Comparison of ENCODE assay signal across 36 mouse cellular contexts in the genomic region with DNA sequence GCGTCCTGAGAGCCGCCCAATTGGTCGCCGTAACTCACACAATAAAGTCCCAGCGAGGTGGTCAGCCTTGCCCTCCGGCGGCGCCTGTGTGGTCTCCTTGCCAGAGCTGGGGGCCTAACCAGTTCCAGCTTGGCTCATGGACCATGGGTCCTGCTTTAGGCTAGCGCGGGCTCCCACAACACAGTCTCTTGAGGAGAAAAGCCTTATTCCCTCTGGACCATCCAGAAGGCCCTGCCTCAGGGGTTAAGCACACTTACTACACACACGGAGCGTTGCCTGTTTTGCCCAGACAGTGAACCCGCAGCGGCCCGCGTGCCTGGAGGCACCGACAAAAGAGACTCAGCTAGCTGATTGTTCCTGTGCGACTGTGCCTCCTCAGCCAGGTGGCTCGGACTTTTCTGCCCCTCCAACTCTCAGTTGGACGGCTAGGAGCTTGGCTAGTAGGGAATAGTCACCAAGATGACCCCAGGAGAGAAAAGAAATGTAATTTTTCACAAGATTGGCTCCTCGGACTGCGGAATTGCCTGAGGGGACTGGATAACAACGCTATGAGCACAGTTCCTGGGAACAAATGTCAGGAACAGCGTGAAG. TPM values are rescaled to one million over a fixed set of nuclear protein-coding genes. Genes with fewer than 3 reads are reported as not detected.
DNase-seq lines count a peak whose midpoint lies in the region; ATAC-seq lines count a peak whose summit lies in the region.
"Had no signal": no experiment of that assay in that cellular context is flagged by ENCODE, and none has a peak within 500 bp of the region (broad histone marks: within the 10 kb centered on the region; RNA-seq: fewer than 3 reads in every experiment).

No protein-coding gene starts in this region.

- WGBS in hindbrain, embryonic 10.5 days = 2% methylated on average over 24 of the region's 24 CpGs
- WGBS in hindbrain, embryonic 12.5 days = 1% methylated on average over 24 of the region's 24 CpGs
- WGBS in neural tube, embryonic 12.5 days = under 1% methylated on average over 24 of the region's 24 CpGs
- 3% methylated on average over 24 of the region's 24 CpGs for WGBS in neural tube, embryonic 15.5 days
- WGBS in limb, embryonic 11.5 days = under 1% methylated on average over 24 of the region's 24 CpGs

- H3K27ac ChIP-seq in hindbrain, embryonic 10.5 days = no peak overlapping the region
- H3K27ac ChIP-seq in hindbrain, embryonic 12.5 days = no peak overlapping the region
- no peak overlapping the region for H3K27ac ChIP-seq in neural tube, embryonic 12.5 days
- no peak overlapping the region for H3K27ac ChIP-seq in neural tube, embryonic 15.5 days (replicated peaks)
- H3K27ac ChIP-seq in limb, embryonic 11.5 days (replicated peaks; ENCODE audit: low read depth, low read length) = peak overlapping the region; percentile 90
- H3K27ac ChIP-seq: gastrocnemius, adult 2 months; heart, embryonic 13.5 days; hindbrain, embryonic 13.5 days; liver, embryonic 13.5 days; midbrain, embryonic 15.5 days; stomach, postnatal 0 days had no signal

- H3K27me3 ChIP-seq in hindbrain, embryonic 10.5 days (ENCODE audit: insufficient read depth, poor library complexity, severe bottlenecking) = peaks cover 100% of the 10 kb centered on the region
- H3K27me3 ChIP-seq in hindbrain, embryonic 12.5 days = peaks cover 98% of the 10 kb centered on the region
- peaks cover 98% of the 10 kb centered on the region for H3K27me3 ChIP-seq in neural tube, embryonic 12.5 days (replicated peaks)
- peaks cover 94% of the 10 kb centered on the region for H3K27me3 ChIP-seq in neural tube, embryonic 15.5 days (replicated peaks)
- H3K27me3 ChIP-seq in limb, embryonic 11.5 days (ENCODE audit: control insufficient read depth, insufficient read depth, low read length) = peaks cover 27% of the 10 kb centered on the region
- H3K27me3 ChIP-seq: CH12.LX had no signal

- H3K4me3 ChIP-seq in hindbrain, embryonic 10.5 days = no peak overlapping the region
- H3K4me3 ChIP-seq in hindbrain, embryonic 12.5 days = no peak overlapping the region
- H3K4me3 ChIP-seq in neural tube, embryonic 12.5 days = 0 out of 2 replicates have a peak overlapping the region, but pooled peaks have one; percentile 2
- no peak overlapping the region for H3K4me3 ChIP-seq in neural tube, embryonic 15.5 days (replicated peaks)
- H3K4me3 ChIP-seq in limb, embryonic 11.5 days (ENCODE audit: low read depth, low read length) = peak overlapping the region; percentile 52
- H3K4me3 ChIP-seq: gastrocnemius, adult 2 months; heart, embryonic 13.5 days; hindbrain, embryonic 13.5 days; liver, embryonic 13.5 days; midbrain, embryonic 15.5 days had no signal

- H3K4me2 ChIP-seq in hindbrain, embryonic 12.5 days (replicated peaks) = no peak overlapping the region
- no peak overlapping the region; the same call in 1 of the 2 replicates for H3K4me2 ChIP-seq in neural tube, embryonic 12.5 days (replicated peaks)
- H3K4me2 ChIP-seq in neural tube, embryonic 15.5 days = no peak overlapping the region
- H3K4me2 ChIP-seq in limb, embryonic 11.5 days (ENCODE audit: low read depth, severe bottlenecking) = peak overlapping the region; percentile 47
- H3K4me2 ChIP-seq: heart, embryonic 13.5 days; hindbrain, embryonic 13.5 days; liver, embryonic 13.5 days; midbrain, embryonic 15.5 days had no signal

- no peaks in the 10 kb centered on the region for H3K36me3 ChIP-seq in hindbrain, embryonic 10.5 days
- H3K36me3 ChIP-seq in hindbrain, embryonic 12.5 days = no peaks in the 10 kb centered on the region
- H3K36me3 ChIP-seq in neural tube, embryonic 12.5 days = no peaks in the 10 kb centered on the region
- no peaks in the 10 kb centered on the region for H3K36me3 ChIP-seq in neural tube, embryonic 15.5 days
- no peaks in the 10 kb centered on the region for H3K36me3 ChIP-seq in limb, embryonic 11.5 days (ENCODE audit: control insufficient read depth, insufficient read depth, low read length)
- H3K36me3 ChIP-seq: G1E; heart, embryonic 13.5 days; hindbrain, embryonic 13.5 days; liver, embryonic 13.5 days; midbrain, embryonic 15.5 days had no signal

- no peak for ATAC-seq in hindbrain, embryonic 12.5 days (ENCODE audit: low FRiP score)
- ATAC-seq in neural tube, embryonic 12.5 days (ENCODE audit: low FRiP score, low read depth) = no peak
- ATAC-seq in neural tube, embryonic 15.5 days (ENCODE audit: low FRiP score) = no peak
- ATAC-seq in limb, embryonic 11.5 days (ENCODE audit: insufficient number of reproducible peaks, low FRiP score, low TSS enrichment, low read depth) = peak; percentile 45; the same call in 1 of the 2 replicates
- ATAC-seq in megakaryocyte-erythroid progenitor cell, adult 5-6 weeks (replicated peaks; ENCODE audit: low FRiP score, low TSS enrichment, poor library complexity, severe bottlenecking) = no peak
- ATAC-seq: Patski had no signal

- peak; percentile 48 for DNase-seq in hindbrain, embryonic 10.5 days (ENCODE audit: low spot score)
- DNase-seq in limb, embryonic 11.5 days (ENCODE audit: low spot score) = peak; percentile 88
- no peak for DNase-seq in gastrocnemius, adult 8-10 months (ENCODE audit: low spot score in 2 of 2)
- DNase-seq: adrenal gland, adult 2 months; B cell, adult 2 months; cerebellum, adult 11 months; cerebellum, adult 9-11 months; gastrocnemius, adult 2 months; heart, postnatal 14 days; kidney, postnatal 36 days; layer of hippocampus, postnatal 36 days; liver, embryonic 13.5 days; lung, adult 2 months; lung, postnatal 14 days; right cerebral cortex, postnatal 14 days; thymus, adult 2 months; thymus, postnatal 4 days had no signal

- peaks cover 9% of the 10 kb centered on the region; the same call in 1 of the 2 replicates for H3K4me1 ChIP-seq in hindbrain, embryonic 10.5 days (replicated peaks)
- H3K4me1 ChIP-seq in hindbrain, embryonic 12.5 days = peaks cover 4% of the 10 kb centered on the region; the same call in 1 of the 2 replicates
- H3K4me1 ChIP-seq in neural tube, embryonic 12.5 days = peaks cover 15% of the 10 kb centered on the region
- H3K4me1 ChIP-seq in neural tube, embryonic 15.5 days = peaks cover 14% of the 10 kb centered on the region
- H3K4me1 ChIP-seq in limb, embryonic 11.5 days (ENCODE audit: control insufficient read depth, insufficient read depth, low read length) = peaks cover 15% of the 10 kb centered on the region
- H3K4me1 ChIP-seq: liver, embryonic 13.5 days had no signal

- H3K9me3 ChIP-seq in hindbrain, embryonic 10.5 days = no peaks in the 10 kb centered on the region
- H3K9me3 ChIP-seq in hindbrain, embryonic 12.5 days (replicated peaks) = no peaks in the 10 kb centered on the region
- H3K9me3 ChIP-seq in neural tube, embryonic 12.5 days = no peaks in the 10 kb centered on the region
- H3K9me3 ChIP-seq in neural tube, embryonic 15.5 days (replicated peaks) = no peaks in the 10 kb centered on the region
- H3K9me3 ChIP-seq in limb, embryonic 11.5 days (ENCODE audit: control insufficient read depth, low read length) = no peaks in the 10 kb centered on the region
- H3K9me3 ChIP-seq: G1E; heart, embryonic 13.5 days; hindbrain, embryonic 13.5 days; liver, embryonic 13.5 days; midbrain, embryonic 15.5 days had no signal

- H3K9ac ChIP-seq in hindbrain, embryonic 12.5 days = no peak overlapping the region
- no peak overlapping the region for H3K9ac ChIP-seq in neural tube, embryonic 12.5 days
- H3K9ac ChIP-seq in neural tube, embryonic 15.5 days (replicated peaks) = no peak overlapping the region
- peak overlapping the region; percentile 90 for H3K9ac ChIP-seq in limb, embryonic 11.5 days (ENCODE audit: low read length)
- H3K9ac ChIP-seq: heart, embryonic 13.5 days; hindbrain, embryonic 13.5 days; liver, embryonic 13.5 days; midbrain, embryonic 15.5 days had no signal

RNA-seq across cellular contexts. Expression of a gene that starts 0.9 kb away (rescaled TPM):
- not detected in 2 replicates for polyA plus RNA-seq in hindbrain, embryonic 10.5 days (2016; fragmentation: Nextera tagmentation; extraction: Ambion mirVana)
- polyA plus RNA-seq in hindbrain, embryonic 12.5 days (2016; fragmentation: Nextera tagmentation; extraction: Ambion mirVana) = not detected in 2 replicates
- 4.1 and 8.0 TPM in 2 replicates for polyA plus RNA-seq in neural tube, embryonic 12.5 days (2016; fragmentation: Nextera tagmentation; extraction: Ambion mirVana)
- 0.38 and 0.43 TPM in 2 replicates for polyA plus RNA-seq in neural tube, embryonic 15.5 days (2015; fragmentation: Nextera tagmentation; extraction: Ambion mirVana)
- 80.7 and 82.2 TPM in 2 replicates for polyA plus RNA-seq in limb, embryonic 11.5 days (2014; fragmentation: Nextera tagmentation; extraction: Ambion mirVana)
- total RNA-seq in megakaryocyte-erythroid progenitor cell, adult 5-6 weeks (2014; fragmentation: Nextera tagmentation) = not detected in 2 replicates
- not detected in 2 replicates for total RNA-seq in megakaryocyte-erythroid progenitor cell, adult 5-6 weeks (2017)
- total RNA-seq in gastrocnemius, adult 8-10 months (2022) = not detected
- total RNA-seq: adrenal gland, adult 2 months; adrenal gland, postnatal 4 days; CH12.LX; common myeloid progenitor, adult 5-6 weeks; G1E; gastrocnemius, adult 2 months; heart, postnatal 14 days; layer of hippocampus, adult 8-10 months; layer of hippocampus, postnatal 36 days; left cerebral cortex, postnatal 14 days; megakaryocyte, adult 5-6 weeks; neutrophil, adult 5-6 weeks had no signal
- polyA plus RNA-seq: adrenal gland, adult 2 months; frontal cortex, adult 2 months; G1E; heart, embryonic 13.5 days; hindbrain, embryonic 13.5 days; liver, embryonic 13.5 days; lung, adult 2 months; midbrain, embryonic 15.5 days; Patski; stomach, postnatal 0 days; thymus, adult 2 months had no signal

RNA-seq across cellular contexts. Expression of a gene that starts 5.4 kb away (rescaled TPM):
- not detected in 2 replicates for polyA plus RNA-seq in hindbrain, embryonic 10.5 days (2016; fragmentation: Nextera tagmentation; extraction: Ambion mirVana)
- not detected in 2 replicates for polyA plus RNA-seq in hindbrain, embryonic 12.5 days (2016; fragmentation: Nextera tagmentation; extraction: Ambion mirVana)
- polyA plus RNA-seq in neural tube, embryonic 12.5 days (2016; fragmentation: Nextera tagmentation; extraction: Ambion mirVana) = 19.1 and 25.2 TPM in 2 replicates
- 4.1 and 9.2 TPM in 2 replicates for polyA plus RNA-seq in neural tube, embryonic 15.5 days (2015; fragmentation: Nextera tagmentation; extraction: Ambion mirVana)
- 59.6 and 64.4 TPM in 2 replicates for polyA plus RNA-seq in limb, embryonic 11.5 days (2014; fragmentation: Nextera tagmentation; extraction: Ambion mirVana)
- total RNA-seq in megakaryocyte-erythroid progenitor cell, adult 5-6 weeks (2014; fragmentation: Nextera tagmentation) = not detected in 2 replicates
- not detected in 2 replicates for total RNA-seq in megakaryocyte-erythroid progenitor cell, adult 5-6 weeks (2017)
- not detected for total RNA-seq in gastrocnemius, adult 8-10 months (2022)
- total RNA-seq: adrenal gland, adult 2 months; CH12.LX; common myeloid progenitor, adult 5-6 weeks; gastrocnemius, adult 2 months; heart, postnatal 14 days; layer of hippocampus, adult 8-10 months; layer of hippocampus, postnatal 36 days; left cerebral cortex, postnatal 14 days; megakaryocyte, adult 5-6 weeks; neutrophil, adult 5-6 weeks had no signal
- polyA plus RNA-seq: adrenal gland, adult 2 months; frontal cortex, adult 2 months; G1E; heart, embryonic 13.5 days; hindbrain, embryonic 13.5 days; liver, embryonic 13.5 days; lung, adult 2 months; midbrain, embryonic 15.5 days; Patski; stomach, postnatal 0 days; thymus, adult 2 months had no signal

RNA-seq across cellular contexts. Expression of a gene that starts 5.8 kb away (rescaled TPM):
- polyA plus RNA-seq in hindbrain, embryonic 10.5 days (2016; fragmentation: Nextera tagmentation; extraction: Ambion mirVana) = not detected in 2 replicates
- polyA plus RNA-seq in hindbrain, embryonic 12.5 days (2016; fragmentation: Nextera tagmentation; extraction: Ambion mirVana) = not detected in 2 replicates
- polyA plus RNA-seq in neural tube, embryonic 12.5 days (2016; fragmentation: Nextera tagmentation; extraction: Ambion mirVana) = 0.57 and 2.5 TPM in 2 replicates
- polyA plus RNA-seq in neural tube, embryonic 15.5 days (2015; fragmentation: Nextera tagmentation; extraction: Ambion mirVana) = 0.14 and 0.20 TPM in 2 replicates
- polyA plus RNA-seq in limb, embryonic 11.5 days (2014; fragmentation: Nextera tagmentation; extraction: Ambion mirVana) = 55.3 and 59.8 TPM in 2 replicates
- not detected in 2 replicates for total RNA-seq in megakaryocyte-erythroid progenitor cell, adult 5-6 weeks (2014; fragmentation: Nextera tagmentation)
- not detected in 2 replicates for total RNA-seq in megakaryocyte-erythroid progenitor cell, adult 5-6 weeks (2017)
- total RNA-seq in gastrocnemius, adult 8-10 months (2022) = not detected
- total RNA-seq: adrenal gland, adult 2 months; adrenal gland, postnatal 4 days; CH12.LX; common myeloid progenitor, adult 5-6 weeks; gastrocnemius, adult 2 months; heart, postnatal 14 days; layer of hippocampus, adult 8-10 months; layer of hippocampus, postnatal 36 days; left cerebral cortex, postnatal 14 days; megakaryocyte, adult 5-6 weeks; neutrophil, adult 5-6 weeks had no signal
- polyA plus RNA-seq: adrenal gland, adult 2 months; frontal cortex, adult 2 months; G1E; heart, embryonic 13.5 days; hindbrain, embryonic 13.5 days; liver, embryonic 13.5 days; Patski; stomach, postnatal 0 days had no signal

RNA-seq across cellular contexts. Expression of a gene that starts 14.6 kb away (rescaled TPM):
- polyA plus RNA-seq in hindbrain, embryonic 10.5 days (2016; fragmentation: Nextera tagmentation; extraction: Ambion mirVana) = 0.19 and 0.47 TPM in 2 replicates
- 2.7 and 3.2 TPM in 2 replicates for polyA plus RNA-seq in hindbrain, embryonic 12.5 days (2016; fragmentation: Nextera tagmentation; extraction: Ambion mirVana)
- 1.1 and 1.2 TPM in 2 replicates for polyA plus RNA-seq in neural tube, embryonic 12.5 days (2016; fragmentation: Nextera tagmentation; extraction: Ambion mirVana)
- polyA plus RNA-seq in neural tube, embryonic 15.5 days (2015; fragmentation: Nextera tagmentation; extraction: Ambion mirVana) = 0.23 and 0.42 TPM in 2 replicates
- 3.3 and 3.8 TPM in 2 replicates for polyA plus RNA-seq in limb, embryonic 11.5 days (2014; fragmentation: Nextera tagmentation; extraction: Ambion mirVana)
- total RNA-seq in megakaryocyte-erythroid progenitor cell, adult 5-6 weeks (2014; fragmentation: Nextera tagmentation) = not detected in 2 replicates
- not detected in 2 replicates for total RNA-seq in megakaryocyte-erythroid progenitor cell, adult 5-6 weeks (2017)
- total RNA-seq in gastrocnemius, adult 8-10 months (2022) = not detected
- total RNA-seq: adrenal gland, adult 2 months; adrenal gland, postnatal 4 days; CH12.LX; common myeloid progenitor, adult 5-6 weeks; gastrocnemius, adult 2 months; heart, postnatal 14 days; layer of hippocampus, adult 8-10 months; layer of hippocampus, postnatal 36 days; left cerebral cortex, postnatal 14 days; megakaryocyte, adult 5-6 weeks; neutrophil, adult 5-6 weeks had no signal
- polyA plus RNA-seq: adrenal gland, adult 2 months; frontal cortex, adult 2 months; G1E; gonadal fat pad, adult 2 months; heart, embryonic 13.5 days; liver, embryonic 13.5 days; lung, adult 2 months; Patski; stomach, postnatal 0 days; thymus, adult 2 months had no signal

RNA-seq across cellular contexts. Expression of a gene that starts 17.8 kb away (rescaled TPM):
- polyA plus RNA-seq in hindbrain, embryonic 10.5 days (2016; fragmentation: Nextera tagmentation; extraction: Ambion mirVana) = not detected in 2 replicates
- polyA plus RNA-seq in hindbrain, embryonic 12.5 days (2016; fragmentation: Nextera tagmentation; extraction: Ambion mirVana) = not detected in 2 replicates
- polyA plus RNA-seq in neural tube, embryonic 12.5 days (2016; fragmentation: Nextera tagmentation; extraction: Ambion mirVana) = 48.9 and 49.0 TPM in 2 replicates
- polyA plus RNA-seq in neural tube, embryonic 15.5 days (2015; fragmentation: Nextera tagmentation; extraction: Ambion mirVana) = 61.8 and 83.6 TPM in 2 replicates
- 52.0 and 55.0 TPM in 2 replicates for polyA plus RNA-seq in limb, embryonic 11.5 days (2014; fragmentation: Nextera tagmentation; extraction: Ambion mirVana)
- total RNA-seq in megakaryocyte-erythroid progenitor cell, adult 5-6 weeks (2014; fragmentation: Nextera tagmentation) = not detected in 2 replicates
- 0.65 TPM in 1 of 2 replicates, not detected in the other for total RNA-seq in megakaryocyte-erythroid progenitor cell, adult 5-6 weeks (2017)
- 1 to 10 TPM; 6.1 to 8.5 (median 7.6) TPM for total RNA-seq in gastrocnemius, adult 8-10 months (2022)
- total RNA-seq: adrenal gland, adult 2 months; CH12.LX; common myeloid progenitor, adult 5-6 weeks; layer of hippocampus, adult 8-10 months; layer of hippocampus, postnatal 36 days; left cerebral cortex, postnatal 14 days; megakaryocyte, adult 5-6 weeks; neutrophil, adult 5-6 weeks had no signal
- polyA plus RNA-seq: adrenal gland, adult 2 months; frontal cortex, adult 2 months; G1E; hindbrain, embryonic 13.5 days; liver, embryonic 13.5 days; lung, adult 2 months; midbrain, embryonic 15.5 days; stomach, postnatal 0 days; thymus, adult 2 months had no signal

Comparison
In these comparisons a context has a peak if more than half of its experiments do, and no peak if none do; other contexts are left out.
1. H3K4me3 ChIP-seq: peak in neural tube, embryonic 12.5 days (single experiment) and limb, embryonic 11.5 days (single experiment); none in hindbrain, embryonic 10.5 days (single experiment), hindbrain, embryonic 12.5 days (single experiment) and neural tube, embryonic 15.5 days (single experiment).
2. DNase-seq: peak in hindbrain, embryonic 10.5 days (single experiment) and limb, embryonic 11.5 days (single experiment); none in gastrocnemius, adult 8-10 months (0 of 2).
3. RNA of a gene that starts 5.8 kb away (polyA plus RNA-seq): 55.3 to 59.8 TPM in limb, embryonic 11.5 days; 0.57 to 2.5 TPM in neural tube, embryonic 12.5 days, 0.14 to 0.20 TPM in neural tube, embryonic 15.5 days, not detected in hindbrain, embryonic 12.5 days and not detected in hindbrain, embryonic 10.5 days; every median in the first group is over 10 times any median in the second.